Mouse (Mus musculus): ENCODE results near the gene Camkv. TPM values are rescaled to one million over a fixed set of nuclear protein-coding genes. Genes with fewer than 3 reads are reported as not detected.

The Camkv gene
- polyA plus RNA-seq, 1 experiment, result 40.3 TPM

- TF ChIP-seq CTCF (IDR thresholded peaks at IDR 0.05; ENCODE audit: borderline replicate concordance, extremely low read depth, insufficient read depth, insufficient read length) (no peak), POLR2A (IDR thresholded peaks at IDR 0.05; ENCODE audit: borderline replicate concordance, extremely low read depth, insufficient read depth, insufficient read length, poor library complexity, severe bottlenecking) (no peak)
- DNase-seq (ENCODE audit: low read depth), result peak; percentile 65
Measured at GRCm38 (mm10) chr9:107982681-107983346, 47.3 kb downstream of the Camkv start, which contains the start of gene Gm20661. Gm20661 (plus strand) TSS chr9:107983058.

GRCm38 (mm10) chr9:107983421-107983890 lies 48.0 kb downstream of the Camkv start:
- no peak for TF ChIP-seq CTCF (IDR thresholded peaks at IDR 0.05; ENCODE audit: borderline replicate concordance, extremely low read depth, insufficient read depth, insufficient read length)
- no peak for TF ChIP-seq POLR2A (IDR thresholded peaks at IDR 0.05; ENCODE audit: borderline replicate concordance, extremely low read depth, insufficient read depth, insufficient read length, poor library complexity, severe bottlenecking)
- DNase-seq (ENCODE audit: low read depth), result peak; percentile 64

- DNase-seq (ENCODE audit: low read depth), result no peak
- TF ChIP-seq CTCF (IDR thresholded peaks at IDR 0.05; ENCODE audit: borderline replicate concordance, extremely low read depth, insufficient read depth, insufficient read length) (no peak), POLR2A (IDR thresholded peaks at IDR 0.05; ENCODE audit: borderline replicate concordance, extremely low read depth, insufficient read depth, insufficient read length, poor library complexity, severe bottlenecking) (no peak)
Measured at GRCm38 (mm10) chr9:107984052-107984753, 48.7 kb downstream of the Camkv start.

- TF ChIP-seq POLR2A (IDR thresholded peaks at IDR 0.05; ENCODE audit: borderline replicate concordance, extremely low read depth, insufficient read depth, insufficient read length, poor library complexity, severe bottlenecking) (no peak), CTCF (IDR thresholded peaks at IDR 0.05; ENCODE audit: borderline replicate concordance, extremely low read depth, insufficient read depth, insufficient read length) (no peak)
- DNase-seq (ENCODE audit: low read depth), result no peak
Measured at GRCm38 (mm10) chr9:107984754-107985055, 49.2 kb downstream of the Camkv start.

GRCm38 (mm10) chr9:107985131-107986119 lies 50.0 kb downstream of the Camkv start, which contains the start of gene Inka1:
Inka1 (minus strand) TSS chr9:107985879.
- no peak for TF ChIP-seq CTCF (IDR thresholded peaks at IDR 0.05; ENCODE audit: borderline replicate concordance, extremely low read depth, insufficient read depth, insufficient read length)
- no peak for TF ChIP-seq POLR2A (IDR thresholded peaks at IDR 0.05; ENCODE audit: borderline replicate concordance, extremely low read depth, insufficient read depth, insufficient read length, poor library complexity, severe bottlenecking)
- peak; percentile 84 for DNase-seq (ENCODE audit: low read depth)

GRCm38 (mm10) chr9:107986376-107986775 lies 50.9 kb downstream of the Camkv start:
- TF ChIP-seq POLR2A (IDR thresholded peaks at IDR 0.05; ENCODE audit: borderline replicate concordance, extremely low read depth, insufficient read depth, insufficient read length, poor library complexity, severe bottlenecking) (no peak), CTCF (IDR thresholded peaks at IDR 0.05; ENCODE audit: borderline replicate concordance, extremely low read depth, insufficient read depth, insufficient read length) (peak; percentile 93)
- peak; percentile 85 for DNase-seq (ENCODE audit: low read depth)

GRCm38 (mm10) chr9:107987950-107988349 lies 52.5 kb downstream of the Camkv start:
- no peak for DNase-seq (ENCODE audit: low read depth)
- no peak for TF ChIP-seq POLR2A (IDR thresholded peaks at IDR 0.05; ENCODE audit: borderline replicate concordance, extremely low read depth, insufficient read depth, insufficient read length, poor library complexity, severe bottlenecking)
- TF ChIP-seq CTCF (IDR thresholded peaks at IDR 0.05; ENCODE audit: borderline replicate concordance, extremely low read depth, insufficient read depth, insufficient read length), result no peak

GRCm38 (mm10) chr9:107992197-107992596 lies 56.7 kb downstream of the Camkv start, which contains the start of gene Cdhr4:
Cdhr4 (plus strand) TSS chr9:107992497.
- no peak for DNase-seq (ENCODE audit: low read depth)
- TF ChIP-seq CTCF (IDR thresholded peaks at IDR 0.05; ENCODE audit: borderline replicate concordance, extremely low read depth, insufficient read depth, insufficient read length), result no peak
- no peak for TF ChIP-seq POLR2A (IDR thresholded peaks at IDR 0.05; ENCODE audit: borderline replicate concordance, extremely low read depth, insufficient read depth, insufficient read length, poor library complexity, severe bottlenecking)

- TF ChIP-seq POLR2A (IDR thresholded peaks at IDR 0.05; ENCODE audit: borderline replicate concordance, extremely low read depth, insufficient read depth, insufficient read length, poor library complexity, severe bottlenecking), result no peak
- TF ChIP-seq CTCF (IDR thresholded peaks at IDR 0.05; ENCODE audit: borderline replicate concordance, extremely low read depth, insufficient read depth, insufficient read length), result no peak
- DNase-seq (ENCODE audit: low read depth), result no peak
Measured at GRCm38 (mm10) chr9:107993013-107993412, 57.5 kb downstream of the Camkv start.

- TF ChIP-seq POLR2A (IDR thresholded peaks at IDR 0.05; ENCODE audit: borderline replicate concordance, extremely low read depth, insufficient read depth, insufficient read length, poor library complexity, severe bottlenecking) (no peak), CTCF (IDR thresholded peaks at IDR 0.05; ENCODE audit: borderline replicate concordance, extremely low read depth, insufficient read depth, insufficient read length) (no peak)
- no peak for DNase-seq (ENCODE audit: low read depth)
Measured at GRCm38 (mm10) chr9:107994464-107994863, 59.0 kb downstream of the Camkv start.

- no peak for DNase-seq (ENCODE audit: low read depth)
- TF ChIP-seq POLR2A (IDR thresholded peaks at IDR 0.05; ENCODE audit: borderline replicate concordance, extremely low read depth, insufficient read depth, insufficient read length, poor library complexity, severe bottlenecking), result no peak
- no peak for TF ChIP-seq CTCF (IDR thresholded peaks at IDR 0.05; ENCODE audit: borderline replicate concordance, extremely low read depth, insufficient read depth, insufficient read length)
Measured at GRCm38 (mm10) chr9:107995513-107995912, 60.0 kb downstream of the Camkv start.
